Mouse (Mus musculus) neural tube, embryonic 11.5 days (tissue): ENCODE data around the gene Hdac1. TPM values are rescaled to one million over a fixed set of nuclear protein-coding genes. Genes with fewer than 3 reads are reported as not detected.

Source experiments
- ATAC-seq: fragments of 200-750 bp; cut with Nextera tagmentation; 2 replicates; pipeline ENCODE4 v1.8.0; 2017; ENCODE audit warnings: moderate number of reproducible peaks, mild to moderate bottlenecking, moderate TSS enrichment, moderate library complexity; ENCODE audit not compliant: insufficient read depth, low FRiP score, low TSS enrichment
- DNase-seq: peaks from one replicate; pipeline ENCODE4 v3.0.0-alpha.2; 2015; ENCODE audit warnings: low spot score
- H3K27ac ChIP-seq: fragments of 300-500 bp; sonication (generic); 2 replicates; pipeline ENCODE4 v1.5.1; 2014; ENCODE audit warnings: low read depth, mild to moderate bottlenecking, low read length
- H3K27me3 ChIP-seq: fragments of 300-500 bp; sonication (generic); 2 replicates; pipeline ENCODE4 v1.6.1; 2014; ENCODE audit warnings: mild to moderate bottlenecking, low read length, mixed read lengths; ENCODE audit not compliant: control insufficient read depth, insufficient read depth
- H3K36me3 ChIP-seq: fragments of 300-500 bp; sonication (generic); 2 replicates; pipeline ENCODE4 v1.6.1; 2014; ENCODE audit warnings: mild to moderate bottlenecking, low read length, moderate library complexity, mixed read lengths; ENCODE audit not compliant: control insufficient read depth, insufficient read depth
- H3K4me1 ChIP-seq: fragments of 300-500 bp; sonication (generic); 2 replicates; pipeline ENCODE4 v1.6.1; 2014; ENCODE audit warnings: low read length, mixed read lengths; ENCODE audit not compliant: control insufficient read depth, insufficient read depth
- H3K4me2 ChIP-seq: fragments of 300-500 bp; sonication (generic); 2 replicates; pipeline ENCODE4 v1.6.1; 2014; ENCODE audit warnings: low read depth, mild to moderate bottlenecking, moderate library complexity
- H3K4me3 ChIP-seq: fragments of 300-500 bp; sonication (generic); 2 replicates; pipeline ENCODE4 v1.5.1; 2014; ENCODE audit warnings: low read depth, low read length
- H3K9ac ChIP-seq: fragments of 300-500 bp; sonication (generic); 2 replicates; pipeline ENCODE4 v1.6.1; 2014; ENCODE audit warnings: mild to moderate bottlenecking, low read length
- H3K9me3 ChIP-seq: fragments of 300-500 bp; sonication (generic); 2 replicates; pipeline ENCODE4 v1.6.1; 2016; ENCODE audit warnings: low read length; ENCODE audit not compliant: control insufficient read depth
- WGBS: fragments of 180-500 bp; shearing (Covaris S2); extraction: QIAGEN DNeasy Blood & Tissue Kit; methylation state at CpG from one replicate; pipeline ENCODE4 v1.1.7; 2014; 5-methylcytosine and 5-hydroxymethylcytosine counted together
- microRNA-seq: library from miRNA; unstranded; fragments of <30 nt; microRNA quantifications from one replicate; pipeline ENCODE4, GENCODE M21; 2016
- polyA plus RNA-seq: library from polyadenylated mRNA; unstranded; fragments of >200 nt; fragmentation: Nextera tagmentation; extraction: Ambion mirVana; gene quantifications from 2 replicates; pipeline ENCODE4 v1.2.1, GENCODE M21; 2014

The Hdac1 gene
- polyA plus RNA-seq, 1 experiment from 2014 or later: 258 TPM

GRCm38 (mm10) chr4:129479863-129480262 lies 62.6 kb downstream of the Hdac1 start:
- 90% methylated on average over 3 of the region's 3 CpGs for WGBS
- H3K9ac ChIP-seq: no peak overlapping the region
- H3K27me3 ChIP-seq: no peaks in the 10 kb centered on the region
- DNase-seq: no peak
- no peak overlapping the region for H3K4me3 ChIP-seq
- no peaks in the 10 kb centered on the region for H3K9me3 ChIP-seq
- peaks cover 6% of the 10 kb centered on the region; the same call in 1 of the 2 replicates for H3K36me3 ChIP-seq
- H3K27ac ChIP-seq: no peak overlapping the region
- H3K4me1 ChIP-seq: no peaks in the 10 kb centered on the region
- no peak for ATAC-seq
- H3K4me2 ChIP-seq: no peak overlapping the region

DNA sequence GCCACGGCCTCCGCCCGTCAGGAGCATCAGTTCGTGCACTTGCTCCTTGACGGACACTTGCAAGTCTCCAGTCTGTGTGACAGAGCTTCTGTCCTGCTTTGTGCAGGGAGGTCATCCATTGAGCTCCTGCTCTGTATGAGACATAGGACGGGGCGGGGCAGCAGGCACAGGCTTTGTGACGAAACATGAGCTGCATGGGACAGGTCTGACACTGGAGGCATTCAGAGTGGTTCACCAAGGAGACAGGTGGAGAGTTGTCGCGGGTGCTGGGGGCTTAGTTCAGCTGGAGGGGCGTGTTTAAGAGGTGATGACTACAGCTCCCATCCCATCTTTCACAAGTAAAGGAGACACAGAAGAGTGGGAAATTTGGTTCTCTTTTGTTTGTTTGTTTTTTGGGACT lies 66.5 kb downstream of the Hdac1 start:
- Histone ChIP-seq H3K27me3 (no peaks in the 10 kb centered on the region), H3K4me3 (no peak overlapping the region), H3K4me1 (no peaks in the 10 kb centered on the region), H3K36me3 (peaks cover 24% of the 10 kb centered on the region), H3K9me3 (no peaks in the 10 kb centered on the region), H3K4me2 (no peak overlapping the region), H3K27ac (no peak overlapping the region), H3K9ac (no peak overlapping the region)
- ATAC-seq (no peak), DNase-seq (no peak)
- WGBS: 90% methylated on average over 11 of the region's 11 CpGs

Small RNAs within 50 kb of the gene (microRNA-seq; reads per million reads assigned to microRNA genes)
- gene Mir8119: not detected

Other genes with a start within 250 kb of the Hdac1 start
- 483 and 511 TPM in 2 replicates for gene Rbbp4, start 207.3 kb downstream of the Hdac1 start, polyA plus RNA-seq
- gene Zbtb8os, start 207.0 kb downstream of the Hdac1 start, polyA plus RNA-seq: 36.7 and 42.4 TPM in 2 replicates
- gene Zbtb8a, start 164.6 kb downstream of the Hdac1 start, polyA plus RNA-seq: 6.7 and 7.4 TPM in 2 replicates
- 2.1 and 2.6 TPM in 2 replicates for gene Zbtb8b, start 101.9 kb downstream of the Hdac1 start, polyA plus RNA-seq
- 27.6 and 31.7 TPM in 2 replicates for gene Bsdc1, start 81.1 kb downstream of the Hdac1 start, polyA plus RNA-seq
- gene Tssk3, start 51.7 kb downstream of the Hdac1 start, polyA plus RNA-seq: not detected in 2 replicates
- not detected in 2 replicates for gene Fam229a, start 51.5 kb downstream of the Hdac1 start, polyA plus RNA-seq
- 1,866 and 1,920 TPM in 2 replicates for gene Marcksl1, start 29.1 kb downstream of the Hdac1 start, polyA plus RNA-seq
- 6.3 and 7.0 TPM in 2 replicates for gene Lck, start 30.9 kb upstream of the Hdac1 start, polyA plus RNA-seq
- 1.1 and 1.3 TPM in 2 replicates for gene Fam167b, start 35.8 kb upstream of the Hdac1 start, polyA plus RNA-seq
- 274 and 291 TPM in 2 replicates for gene Eif3i, start 57.9 kb upstream of the Hdac1 start, polyA plus RNA-seq
- 187 and 192 TPM in 2 replicates for gene Tmem234, start 58.0 kb upstream of the Hdac1 start, polyA plus RNA-seq
- 2.6 and 4.5 TPM in 2 replicates for gene Dcdc2b, start 71.5 kb upstream of the Hdac1 start, polyA plus RNA-seq
- gene Iqcc, start 76.4 kb upstream of the Hdac1 start, polyA plus RNA-seq: 25.7 and 30.2 TPM in 2 replicates
- gene Ccdc28b, start 81.2 kb upstream of the Hdac1 start, polyA plus RNA-seq: 65.9 and 69.4 TPM in 2 replicates
- 104 and 108 TPM in 2 replicates for gene Txlna, start 98.4 kb upstream of the Hdac1 start, polyA plus RNA-seq
- 14.0 and 15.7 TPM in 2 replicates for gene Kpna6, start 130.1 kb upstream of the Hdac1 start, polyA plus RNA-seq
- gene Tmem39b, start 154.1 kb upstream of the Hdac1 start, polyA plus RNA-seq: 32.4 and 34.1 TPM in 2 replicates
- 183 and 195 TPM in 2 replicates for gene Khdrbs1, start 199.6 kb upstream of the Hdac1 start, polyA plus RNA-seq